Mouse (Mus musculus): ENCODE results near the gene Chuk. TPM values are rescaled to one million over a fixed set of nuclear protein-coding genes. Genes with fewer than 3 reads are reported as not detected.

Gene Chuk
- 10 to 100 TPM; 63.6 to 64.4 TPM for total RNA-seq (2023)

GRCm38 (mm10) chr19:44106831-44107660 lies at the start of gene Chuk:
Chuk (minus strand) TSS chr19:44107480.

DNA sequence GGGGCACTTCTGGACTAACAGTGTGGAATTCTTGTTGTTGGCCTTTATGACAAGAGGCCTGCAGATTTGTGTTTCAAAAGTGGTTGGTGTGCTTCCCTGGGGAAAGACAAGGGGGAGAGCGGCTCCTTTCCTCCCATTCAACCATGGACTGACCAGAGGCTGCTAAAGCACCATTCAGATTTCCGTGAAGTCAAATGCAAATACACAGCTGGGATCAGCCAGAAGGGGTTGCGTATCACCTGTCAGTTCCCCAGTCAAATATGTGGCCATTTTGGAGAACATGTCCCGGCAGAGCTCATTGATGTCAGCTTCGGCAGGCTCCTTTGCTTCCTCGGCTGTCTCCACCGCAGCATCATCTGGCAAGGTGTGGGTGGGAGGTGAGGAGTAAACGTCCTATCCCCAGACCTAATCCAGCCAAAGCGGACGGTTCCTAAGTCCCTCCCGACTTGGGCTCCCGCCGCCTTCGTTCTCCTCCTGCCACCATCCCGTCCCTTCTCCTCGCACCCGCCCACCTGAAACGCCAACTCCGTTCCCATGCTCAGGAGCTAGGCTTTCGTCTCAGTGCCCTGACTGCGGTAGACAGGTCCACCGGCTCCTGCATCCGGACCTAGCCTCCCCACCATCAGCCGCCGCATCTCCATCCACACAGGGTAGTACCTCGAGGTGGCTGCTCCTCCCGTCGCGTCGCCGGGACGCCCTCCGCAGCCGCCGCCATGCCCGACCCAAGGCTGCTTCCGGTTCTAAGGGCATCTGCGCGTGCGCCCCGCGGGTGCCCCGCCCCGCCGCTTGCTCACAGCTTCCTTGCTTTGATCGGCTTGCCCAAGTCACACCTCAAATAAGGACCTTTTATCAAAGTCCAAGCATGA lies 38.7 kb upstream of the Chuk start, which contains the start of gene Bloc1s2:
Gene Bloc1s2 (minus strand): TSS at position 745 of the 866 bp plus-strand sequence.

GRCm38 (mm10) chr19:44135072-44135959 lies 28.0 kb upstream of the Chuk start, which contains the start of gene Cwf19l1:
Cwf19l1 (minus strand) TSS chr19:44135876.

GRCm38 (mm10) chr19:44069121-44069913 lies 38.0 kb downstream of the Chuk start, which contains the start of gene Erlin1:
Erlin1 (minus strand) TSS chr19:44069785.

GRCm38 (mm10) chr19:44028972-44029371 lies 78.3 kb downstream of the Chuk start, which contains the start of gene Cyp2c23:
Cyp2c23 (minus strand) TSS chr19:44029208.

Other genes starting within 250 kb of the Chuk start
- 10 to 100 TPM; 10.1 to 10.3 TPM for gene Dnmbp, start 167.3 kb downstream of the Chuk start, total RNA-seq (2023)
- gene Cpn1, start 120.9 kb downstream of the Chuk start, total RNA-seq (2023) = not detected
- not detected for gene Cyp2c23, start 78.3 kb downstream of the Chuk start, total RNA-seq (2023)
- gene Erlin1, start 37.7 kb downstream of the Chuk start, total RNA-seq (2023) = 10 to 100 TPM; 49.5 to 50.7 TPM
- gene Cwf19l1, start 28.4 kb upstream of the Chuk start, total RNA-seq (2023) = 10 to 100 TPM; 14.8 to 20.9 TPM
- 10 to 100 TPM; 80.2 to 81.4 TPM for gene Bloc1s2, start 39.0 kb upstream of the Chuk start, total RNA-seq (2023)
- not detected for gene Pkd2l1, start 85.0 kb upstream of the Chuk start, total RNA-seq (2023)
- not detected for gene Scd3, start 95.8 kb upstream of the Chuk start, total RNA-seq (2023)
- gene Scd2, start 186.2 kb upstream of the Chuk start, total RNA-seq (2023) = 10 to 100 TPM; 23.9 to 31.8 TPM
- under 1 TPM; 0.24 to 0.34 TPM for gene Scd4, start 225.6 kb upstream of the Chuk start, total RNA-seq (2023)

All from monocyte, adult 59 days (primary cell).